Mouse (Mus musculus) WW6 (cell line): ENCODE data around the gene Pemt.

ENCODE experiments used
- DNase-seq: peaks from one replicate; pipeline ENCODE4 v3.0.0-alpha.2; 2013; ENCODE audit warnings: low read depth, low spot score

Pemt gene

DNA sequence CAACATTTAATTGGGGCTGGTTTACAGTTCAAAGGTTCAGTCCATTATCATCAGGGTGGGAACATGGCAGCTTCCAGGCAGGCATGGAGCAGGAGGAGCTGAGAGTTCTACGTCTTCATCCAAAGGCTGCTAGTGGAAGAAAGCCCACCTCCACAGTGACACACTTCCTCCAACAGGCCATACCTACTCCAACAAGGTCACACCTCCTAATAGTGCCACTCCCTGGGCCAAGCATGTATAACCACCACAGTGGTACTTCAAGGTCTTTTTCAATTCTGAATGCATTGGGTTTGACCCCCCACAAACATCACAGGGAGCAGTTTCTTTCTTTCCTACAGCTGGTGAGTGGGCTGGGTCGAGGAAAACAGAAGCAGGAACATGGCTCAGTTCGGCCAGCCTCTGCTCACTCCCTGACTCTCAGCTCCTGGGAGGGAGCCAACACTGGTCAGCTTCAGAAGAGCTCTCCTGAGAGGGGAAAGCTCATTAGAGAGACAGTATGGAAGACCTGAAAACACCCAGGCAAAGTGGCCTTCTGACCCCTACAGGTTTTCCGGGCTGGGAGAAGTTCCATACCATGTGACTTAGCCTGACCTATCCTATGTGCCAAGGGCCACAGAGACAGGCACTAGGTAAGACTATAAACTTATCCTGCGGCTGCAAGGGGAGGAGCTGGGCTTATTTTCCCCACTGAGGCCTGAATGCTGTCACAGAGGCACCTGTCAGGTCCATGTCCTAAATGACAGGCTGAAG lies 44.9 kb downstream of the Pemt start:
- DNase-seq: peak; percentile 29

DNA sequence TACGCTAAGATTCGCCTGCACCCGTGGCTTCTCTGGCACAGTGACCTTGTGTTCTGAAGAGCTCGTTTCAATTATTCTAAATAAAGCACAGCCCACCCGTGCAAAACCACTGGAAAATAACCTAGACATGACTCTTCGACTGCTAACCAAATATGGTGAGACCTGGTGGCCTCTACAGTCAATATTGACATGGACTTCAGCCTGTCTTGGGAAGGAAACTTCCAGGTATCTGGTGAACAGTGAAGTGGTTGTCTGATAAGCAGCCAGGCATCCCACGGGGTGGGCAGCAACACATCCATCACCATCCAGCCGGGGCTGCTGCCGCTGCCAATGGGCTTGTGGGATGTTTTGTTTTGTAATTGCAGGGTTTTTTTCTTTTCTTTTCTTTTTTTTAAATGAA lies 52.0 kb downstream of the Pemt start:
- DNase-seq: no peak

- DNase-seq: no peak
These were observed 54.9 kb downstream of the Pemt start for GRCm38 (mm10) chr11:59991365-59991764.

DNA sequence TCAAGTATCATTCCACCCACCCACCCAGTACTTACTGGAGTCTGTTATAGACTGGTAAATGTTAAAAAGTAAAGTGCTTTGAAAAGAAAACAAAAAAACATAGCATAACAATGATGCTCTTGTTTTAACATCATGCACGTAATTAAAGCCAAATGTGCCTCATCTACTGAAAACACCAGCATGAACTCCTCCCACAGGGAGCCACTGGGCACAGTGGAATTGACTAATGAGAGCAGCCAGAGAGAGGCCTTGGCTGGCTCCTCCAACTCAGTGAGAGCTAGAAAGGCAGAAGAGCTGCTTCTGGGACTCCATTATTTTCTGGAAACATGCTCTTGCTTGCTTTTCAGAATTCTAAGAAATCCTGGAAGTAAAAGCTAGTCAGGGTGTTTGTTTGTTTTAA lies 56.9 kb downstream of the Pemt start:
- no peak for DNase-seq

DNA sequence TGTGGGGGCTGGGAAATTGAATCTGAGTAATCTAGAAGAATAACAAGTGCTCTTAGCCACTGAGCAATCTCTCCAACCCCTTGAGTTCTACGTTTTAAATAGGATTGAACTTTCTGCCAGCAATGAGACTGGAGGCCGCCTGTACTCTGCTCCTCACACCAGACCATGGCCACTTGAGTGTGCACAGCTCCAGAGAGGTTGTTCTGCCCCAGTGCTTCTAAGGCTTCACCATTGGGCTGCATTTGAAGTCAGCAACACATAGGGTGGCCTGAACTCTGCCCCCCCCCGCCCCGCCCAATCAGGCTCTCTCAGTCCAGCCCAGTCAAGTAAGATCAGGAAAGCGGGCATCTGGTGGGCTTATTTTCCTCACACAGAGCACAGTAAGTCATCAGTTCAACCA lies 68.5 kb downstream of the Pemt start:
- no peak for DNase-seq

DNA sequence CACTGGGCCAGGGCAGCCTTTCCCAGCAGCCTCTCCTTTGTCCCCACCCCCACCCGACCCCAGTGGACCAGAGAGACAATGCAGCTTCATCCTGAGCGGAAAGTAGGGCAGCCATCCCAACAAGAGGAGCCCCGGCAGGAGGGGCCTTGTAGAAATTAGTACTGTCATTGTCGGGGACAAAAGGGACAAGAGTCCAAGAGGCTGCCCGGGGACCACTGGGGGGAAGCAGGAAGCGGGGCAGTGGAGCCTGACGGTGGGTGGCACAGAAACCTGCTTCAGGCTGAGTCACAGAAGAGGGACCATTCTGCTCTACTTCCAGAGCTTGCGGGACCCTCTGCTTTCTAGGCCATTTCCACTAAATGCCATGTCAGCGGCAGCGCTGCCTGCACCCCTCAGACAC lies 71.0 kb downstream of the Pemt start:
- DNase-seq: no peak

DNA sequence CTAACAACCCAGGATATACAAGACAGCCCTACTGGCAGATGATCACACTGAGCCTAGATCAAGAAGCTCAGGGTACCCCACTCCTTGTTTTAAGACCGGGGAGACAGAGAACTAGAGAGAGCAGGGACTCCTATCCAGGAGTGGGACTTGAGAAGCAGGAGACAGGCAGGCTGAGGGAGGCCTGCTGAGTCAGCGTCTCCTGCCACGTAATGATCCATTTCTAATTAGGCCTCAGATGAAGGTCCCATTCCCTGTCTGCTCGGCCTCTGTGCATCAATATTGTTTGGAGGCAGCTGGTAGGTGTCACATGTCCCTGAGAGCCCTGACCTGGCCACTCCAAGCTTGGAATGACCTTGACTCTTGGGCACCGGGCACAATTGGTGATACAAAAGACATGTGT lies 72.9 kb downstream of the Pemt start:
- DNase-seq: no peak

- DNase-seq: no peak
These were observed 74.6 kb downstream of the Pemt start for GRCm38 (mm10) chr11:59971691-59972090.

DNA sequence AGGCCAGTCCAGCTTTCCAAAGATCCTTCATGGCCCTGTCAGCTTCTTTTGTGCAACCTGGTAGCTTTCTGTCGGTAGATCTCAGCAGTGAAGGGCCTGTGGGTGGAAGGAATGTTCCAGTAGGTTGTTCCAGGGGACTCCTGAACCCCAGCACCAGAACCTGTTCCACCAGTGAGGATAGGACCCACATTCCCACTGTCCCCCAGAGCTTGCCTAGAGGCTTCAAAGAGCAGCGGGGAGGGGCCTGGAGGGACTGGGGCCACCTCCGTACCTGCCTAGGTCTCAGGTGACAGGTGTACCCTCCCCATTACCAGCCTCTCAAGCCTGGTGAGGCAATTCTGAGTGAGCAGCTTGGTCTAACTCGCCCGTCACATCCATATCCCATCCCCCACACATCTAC lies 75.5 kb downstream of the Pemt start:
- no peak for DNase-seq

GRCm38 (mm10) chr11:59967765-59968164 lies 78.5 kb downstream of the Pemt start:
- no peak for DNase-seq

GRCm38 (mm10) chr11:59966102-59966483 lies 80.2 kb downstream of the Pemt start:
- no peak for DNase-seq

DNA sequence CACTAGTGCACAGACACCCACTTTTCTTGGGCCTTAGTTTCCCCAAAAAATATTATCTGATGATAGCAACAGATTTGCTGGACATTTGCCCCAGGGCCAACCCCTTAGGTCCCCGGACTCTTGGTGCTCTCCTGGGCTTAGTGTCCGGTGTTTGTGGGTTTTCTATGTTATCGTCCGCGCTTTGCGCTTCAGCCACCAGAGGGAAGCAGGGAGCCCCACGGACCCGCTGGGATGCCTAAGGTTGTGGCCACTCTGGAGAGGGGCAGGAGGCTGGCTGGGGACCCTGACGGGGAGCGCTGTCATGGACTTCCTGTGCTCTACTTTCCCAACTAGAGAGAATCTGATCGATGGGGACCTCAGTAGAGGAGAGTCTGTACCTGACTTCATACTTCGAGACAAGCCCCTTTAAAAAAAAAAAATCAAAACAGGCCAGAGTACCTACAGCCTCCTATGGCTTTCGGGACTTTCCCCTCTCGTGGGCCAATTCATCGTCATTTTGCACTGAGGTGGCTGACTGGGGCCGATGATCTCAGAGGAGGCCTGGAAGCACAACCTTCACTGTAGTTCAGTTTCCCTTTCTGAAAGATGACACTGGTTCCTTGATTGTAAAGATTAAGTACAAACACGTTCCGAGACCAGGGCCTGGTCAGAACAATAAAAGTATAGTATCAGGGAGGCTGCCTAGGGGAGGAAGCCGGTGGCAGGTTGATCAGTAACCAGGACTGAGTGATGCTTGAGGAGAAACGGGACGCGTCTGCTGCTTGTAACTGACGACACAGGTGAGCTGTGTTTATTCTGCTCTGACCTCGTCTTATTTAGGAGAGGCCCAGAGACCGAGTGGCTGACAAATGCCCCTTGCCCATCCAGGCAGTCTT lies 80.8 kb downstream of the Pemt start:
- peak; percentile 50 for DNase-seq

GRCm38 (mm10) chr11:59964818-59965217 lies 81.5 kb downstream of the Pemt start, which contains the start of gene Rasd1:
Gene Rasd1 (minus strand): TSS chr11:59964944.
- peak; percentile 60 for DNase-seq

- no peak for DNase-seq
These were observed 82.0 kb downstream of the Pemt start for GRCm38 (mm10) chr11:59964163-59964758.

DNA sequence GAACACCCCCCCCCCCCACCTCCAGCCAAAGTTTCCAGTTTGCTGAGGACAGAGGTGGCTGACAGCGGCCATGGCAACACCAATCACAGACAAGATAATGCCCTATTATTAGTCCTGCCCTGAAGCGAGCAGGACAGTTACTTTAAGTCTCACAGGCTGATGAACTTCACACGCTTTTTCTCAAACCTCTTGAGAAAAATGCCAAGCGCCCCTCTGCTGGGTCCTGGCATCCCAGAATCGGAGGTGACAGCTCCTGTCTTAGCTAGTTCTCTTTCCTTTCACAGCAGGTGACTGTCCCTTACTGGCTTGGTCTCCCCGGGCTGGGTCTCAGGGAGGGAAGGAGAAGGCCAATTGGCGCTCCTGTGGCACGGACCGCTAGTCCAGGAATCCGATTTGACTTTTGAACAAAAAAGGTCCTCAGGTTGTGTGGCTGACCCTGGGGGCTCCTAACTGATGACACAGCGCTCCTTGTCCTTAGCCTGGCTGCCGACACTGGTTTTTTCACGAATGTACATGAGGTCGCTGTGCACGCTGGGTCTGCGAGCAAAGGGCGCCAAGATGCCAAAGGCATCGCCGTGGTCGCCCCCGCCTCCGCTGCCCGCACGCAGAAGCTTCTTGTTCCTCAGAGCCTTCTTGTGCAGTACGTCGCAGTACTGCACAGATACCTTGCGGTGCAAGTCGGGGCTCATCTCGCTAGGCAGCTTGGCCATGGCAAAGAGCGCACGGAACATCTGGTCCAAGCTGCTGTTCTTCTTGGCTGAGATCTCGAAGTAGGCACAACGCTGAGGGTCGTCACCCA lies 82.7 kb downstream of the Pemt start:
- DNase-seq: no peak

DNA sequence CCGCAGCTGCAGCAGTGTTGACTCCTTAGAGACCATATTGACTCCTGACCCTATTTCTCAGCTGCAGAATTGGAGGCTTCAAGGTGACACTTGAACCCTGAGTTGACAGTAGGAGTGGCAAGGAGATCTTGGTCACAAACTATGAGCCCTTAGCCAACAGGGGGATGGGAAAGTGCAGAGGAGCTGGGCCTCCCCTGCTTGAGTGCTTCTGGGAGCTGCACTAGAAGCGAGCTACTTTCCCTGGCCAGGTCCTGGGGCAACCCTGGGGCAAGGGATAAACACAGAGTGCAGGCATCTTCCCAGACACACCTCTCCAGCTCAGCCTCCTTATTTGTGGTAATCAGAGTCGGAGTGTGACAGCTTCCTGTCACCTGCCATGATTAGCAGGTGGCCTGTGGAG lies 83.7 kb downstream of the Pemt start:
- DNase-seq: no peak

DNA sequence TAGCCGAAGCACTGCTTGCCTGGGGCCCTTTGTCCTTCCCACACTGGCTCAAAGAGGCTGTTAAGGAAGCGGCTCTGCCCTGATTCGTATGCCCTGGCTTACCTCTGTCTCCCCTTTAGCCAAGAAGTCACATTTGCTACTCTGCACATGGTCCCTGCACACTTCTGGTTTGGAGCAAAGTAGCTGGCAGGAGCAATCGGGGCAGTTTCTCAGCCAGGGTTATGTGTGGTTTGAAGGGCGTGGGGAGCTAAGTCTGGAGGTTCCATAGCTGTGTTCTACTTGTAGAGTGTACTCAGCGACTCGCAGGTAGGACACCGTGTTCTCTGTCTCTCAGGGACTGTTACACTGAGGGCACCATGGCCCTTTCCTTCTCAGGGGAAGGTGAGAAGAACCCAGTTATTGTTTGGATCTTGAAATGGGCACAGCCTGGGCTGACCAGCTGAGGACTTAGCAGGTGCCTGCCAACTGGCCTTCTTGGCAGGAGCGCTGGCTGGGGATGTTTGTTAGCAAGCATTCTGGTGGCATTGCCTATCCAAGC lies 84.9 kb downstream of the Pemt start:
- DNase-seq: no peak

DNA sequence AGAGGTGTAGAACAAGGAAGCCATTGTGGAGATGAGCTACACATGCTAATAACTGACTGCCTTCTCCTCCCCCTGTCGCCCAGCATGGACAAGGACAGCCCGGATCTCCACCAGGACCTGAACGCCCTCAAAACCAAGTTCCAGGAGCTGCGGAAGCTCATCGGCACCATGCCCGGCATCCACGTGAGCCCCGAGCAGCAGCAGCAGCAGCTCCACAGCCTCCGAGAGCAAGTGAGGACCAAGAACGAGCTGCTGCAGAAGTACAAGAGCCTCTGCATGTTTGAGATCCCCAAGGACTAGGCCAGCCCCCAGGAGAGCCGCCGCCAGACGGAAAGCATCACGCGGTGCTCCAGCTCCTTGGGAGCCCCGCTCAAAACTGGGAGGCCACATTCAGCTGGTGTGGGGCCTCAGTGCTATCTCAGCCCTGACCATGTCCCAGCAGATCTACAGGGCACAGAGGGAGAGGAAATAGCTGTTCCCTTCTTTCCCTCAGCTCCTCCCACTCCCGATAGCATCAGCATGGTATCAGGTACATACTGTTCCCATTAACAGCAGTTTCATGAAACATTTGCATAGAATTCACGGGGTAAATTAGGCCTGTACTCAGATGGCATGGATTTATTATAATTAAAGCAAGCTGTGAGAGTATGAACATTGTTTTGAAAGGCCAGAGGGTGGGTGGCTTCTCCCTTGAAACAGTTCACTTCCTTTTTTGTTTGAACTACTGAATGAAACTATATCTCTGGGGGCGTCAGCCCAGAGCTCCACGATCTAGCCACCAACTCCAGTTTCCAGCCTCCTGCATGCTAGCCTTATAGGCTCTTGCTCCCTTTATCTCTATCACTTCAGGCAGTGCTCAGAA lies 85.6 kb downstream of the Pemt start:
- DNase-seq: no peak

DNA sequence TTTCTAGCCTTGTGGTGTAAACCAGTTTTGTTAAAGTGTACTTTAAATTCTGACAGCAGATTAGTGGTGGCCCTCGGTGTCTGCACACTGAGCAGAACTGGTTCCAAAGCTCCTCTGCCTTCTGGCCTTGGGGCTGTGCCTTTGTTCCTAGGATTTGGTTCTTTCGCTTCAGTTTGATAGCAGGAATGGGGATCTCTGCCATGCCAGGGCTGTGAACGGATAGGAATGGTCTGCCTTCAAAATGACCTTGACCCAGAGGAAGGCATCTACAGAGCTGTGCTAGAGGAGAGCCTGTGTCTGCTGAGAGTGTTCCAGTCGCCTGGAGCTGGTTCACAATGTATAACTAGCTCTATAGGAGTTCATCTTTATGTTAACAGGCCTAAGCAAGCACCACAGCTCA lies 86.8 kb downstream of the Pemt start:
- DNase-seq: no peak

- no peak for DNase-seq
These were observed 89.5 kb downstream of the Pemt start for GRCm38 (mm10) chr11:59956749-59957148.

GRCm38 (mm10) chr11:59952892-59953291 lies 93.4 kb downstream of the Pemt start:
- DNase-seq: no peak
